Mouse (Mus musculus): ENCODE measurements around the gene Stub1.

DNA sequence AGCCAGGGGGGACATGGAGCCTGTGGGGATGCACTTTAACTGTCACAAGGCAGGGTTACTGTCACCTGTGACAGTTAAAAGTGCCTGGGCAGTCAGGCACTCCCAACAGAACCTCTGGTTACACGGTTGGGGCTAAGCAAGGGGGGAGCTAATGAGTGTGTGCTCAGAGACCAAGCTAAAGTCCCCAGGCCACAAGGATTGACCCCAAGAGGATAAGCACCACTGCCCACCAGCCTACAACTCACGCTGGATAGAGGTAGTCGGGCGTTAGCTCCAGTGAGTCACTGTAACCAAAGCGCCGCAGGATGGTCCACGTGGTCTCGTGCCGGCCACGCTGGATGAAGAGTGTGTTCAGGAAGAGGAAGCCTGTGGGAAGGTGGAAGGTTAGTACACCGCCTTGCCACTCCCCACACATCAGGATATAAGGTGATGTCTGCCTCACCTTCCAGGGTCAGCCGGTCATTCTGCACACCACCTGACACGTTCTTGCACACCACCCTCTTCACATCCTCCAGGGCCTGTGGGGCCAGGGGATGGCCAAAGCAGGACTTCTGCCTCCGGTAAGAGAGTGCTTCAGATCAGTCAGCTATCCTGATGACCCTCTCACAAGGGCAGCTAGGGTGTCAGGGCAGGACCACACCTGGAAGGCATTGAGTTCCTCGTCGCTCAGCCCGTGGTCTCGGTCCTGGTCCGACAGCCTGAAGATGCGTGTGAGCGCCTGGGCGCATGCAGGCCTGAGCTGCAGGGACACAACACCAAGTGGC is 8.1 kb upstream of the Stub1 start, which contains the start of gene Gm20683:
- TF ChIP-seq CTCF (IDR thresholded peaks at IDR 0.05; ENCODE audit: borderline replicate concordance, control insufficient read depth, extremely low read depth, insufficient read depth, low read length, poor library complexity) (no peak), POLR2A (IDR thresholded peaks at IDR 0.05; ENCODE audit: control insufficient read depth, extremely low read depth, insufficient read depth, low read length, poor library complexity) (no peak)

All from thymus, adult 2 months (tissue).